Mouse (Mus musculus) intestine, embryonic 15.5 days (tissue): ENCODE measurements around the gene Btg4. TPM values are rescaled to one million over a fixed set of nuclear protein-coding genes. Genes with fewer than 3 reads are reported as not detected.

Experiments used
- ATAC-seq: fragments of 200-750 bp; cut with Nextera tagmentation; 2 replicates; pipeline ENCODE4 v1.8.0; 2017; ENCODE audit warnings: moderate TSS enrichment, moderate library complexity
- H3K27ac ChIP-seq: fragments of 300-500 bp; sonication (generic); 2 replicates; pipeline ENCODE4 v1.5.1; 2015; ENCODE audit warnings: mild to moderate bottlenecking, inconsistent platforms
- H3K27me3 ChIP-seq: fragments of 300-500 bp; sonication (generic); replicated peaks from 2 replicates; pipeline ENCODE4 v1.6.1; 2015; ENCODE audit warnings: inconsistent platforms
- H3K36me3 ChIP-seq: fragments of 300-500 bp; sonication (generic); 2 replicates; pipeline ENCODE4 v1.6.1; 2015; ENCODE audit warnings: inconsistent platforms
- H3K4me1 ChIP-seq: fragments of 300-500 bp; sonication (generic); replicated peaks from 2 replicates; pipeline ENCODE4 v1.6.1; 2015; ENCODE audit warnings: inconsistent platforms
- H3K4me2 ChIP-seq: fragments of 300-500 bp; sonication (generic); replicated peaks from 2 replicates; pipeline ENCODE4 v1.6.1; 2015; ENCODE audit warnings: mild to moderate bottlenecking, inconsistent platforms
- H3K4me3 ChIP-seq: fragments of 300-500 bp; sonication (generic); replicated peaks from 2 replicates; pipeline ENCODE4 v1.5.1; 2015; ENCODE audit warnings: inconsistent platforms
- H3K9ac ChIP-seq: fragments of 300-500 bp; sonication (generic); 2 replicates; pipeline ENCODE4 v1.6.1; 2015; ENCODE audit warnings: inconsistent platforms
- H3K9me3 ChIP-seq: fragments of 300-500 bp; sonication (generic); 2 replicates; pipeline ENCODE4 v1.6.1; 2016; ENCODE audit warnings: inconsistent platforms
- WGBS: fragments of 180-500 bp; shearing (Covaris S2); methylation state at CpG from one replicate; pipeline ENCODE4 v1.1.7; 2015; 5-methylcytosine and 5-hydroxymethylcytosine counted together
- polyA plus RNA-seq: library from polyadenylated mRNA; unstranded; fragments of >200 nt; fragmentation: Nextera tagmentation; extraction: Ambion mirVana; gene quantifications from 2 replicates; pipeline ENCODE4 v1.2.1, GENCODE M21; 2015

The Btg4 gene
- not detected in 2 replicates for polyA plus RNA-seq

GRCm38 (mm10) chr9:51060601-51061000 is at the start of gene Btg4:
Gene Btg4, plus strand, starts transcription at chr9:51060901.
- Histone ChIP-seq H3K27me3 (no peaks in the 10 kb centered on the region), H3K4me1 (no peaks in the 10 kb centered on the region), H3K4me2 (no peak within 1 kb of the TSS), H3K9ac (no peak within 1 kb of the TSS), H3K4me3 (no peak within 1 kb of the TSS), H3K9me3 (no peaks in the 10 kb centered on the region), H3K27ac (no peak within 1 kb of the TSS), H3K36me3 (no peaks in the 10 kb centered on the region)
- WGBS, result 90% methylated on average over 2 of the region's 2 CpGs
- no peak for ATAC-seq

- Histone ChIP-seq H3K4me2 (no peak overlapping the region), H3K4me3 (no peak overlapping the region), H3K9ac (no peak overlapping the region), H3K9me3 (no peaks in the 10 kb centered on the region), H3K27ac (no peak overlapping the region), H3K27me3 (no peaks in the 10 kb centered on the region), H3K36me3 (no peaks in the 10 kb centered on the region), H3K4me1 (no peaks in the 10 kb centered on the region)
- ATAC-seq, result no peak
- WGBS, result 92% methylated on average over 1 of the region's 1 CpGs
These were observed 47.1 kb upstream of the Btg4 start for GRCm38 (mm10) chr9:51013644-51014043.

GRCm38 (mm10) chr9:51015732-51016131 is 45.0 kb upstream of the Btg4 start:
- Histone ChIP-seq H3K4me2 (no peak overlapping the region), H3K36me3 (no peaks in the 10 kb centered on the region), H3K9me3 (no peaks in the 10 kb centered on the region), H3K9ac (no peak overlapping the region), H3K4me3 (no peak overlapping the region), H3K4me1 (no peaks in the 10 kb centered on the region), H3K27ac (no peak overlapping the region), H3K27me3 (no peaks in the 10 kb centered on the region)
- ATAC-seq, result peak; percentile 45; the same call in 1 of the 2 replicates
- 32% methylated on average over 4 of the region's 4 CpGs for WGBS

GRCm38 (mm10) chr9:51019670-51020069 is 41.0 kb upstream of the Btg4 start:
- no peak overlapping the region for H3K4me3 ChIP-seq
- no peaks in the 10 kb centered on the region for H3K4me1 ChIP-seq
- no peak overlapping the region for H3K27ac ChIP-seq
- no peaks in the 10 kb centered on the region for H3K27me3 ChIP-seq
- no peaks in the 10 kb centered on the region for H3K9me3 ChIP-seq
- no peak overlapping the region for H3K4me2 ChIP-seq
- WGBS, result 75% methylated on average over 7 of the region's 7 CpGs
- no peak for ATAC-seq
- no peaks in the 10 kb centered on the region for H3K36me3 ChIP-seq
- H3K9ac ChIP-seq, result no peak overlapping the region

- 66% methylated on average over 3 of the region's 3 CpGs for WGBS
- H3K27me3 ChIP-seq, result no peaks in the 10 kb centered on the region
- ATAC-seq, result no peak
These were observed 40.4 kb upstream of the Btg4 start for GRCm38 (mm10) chr9:51020351-51020750.

GRCm38 (mm10) chr9:51021123-51021795 is 39.4 kb upstream of the Btg4 start:
- WGBS, result 79% methylated on average over 4 of the region's 4 CpGs

More at GRCm38 (mm10) chr9:51020351-51020750, 40.4 kb upstream of the Btg4 start:
- Histone ChIP-seq H3K4me1 (no peaks in the 10 kb centered on the region), H3K4me3 (no peak overlapping the region), H3K36me3 (no peaks in the 10 kb centered on the region), H3K27ac (no peak overlapping the region), H3K4me2 (no peak overlapping the region), H3K9me3 (no peaks in the 10 kb centered on the region), H3K9ac (no peak overlapping the region)

GRCm38 (mm10) chr9:51026952-51027351 is 33.7 kb upstream of the Btg4 start:
- H3K9me3 ChIP-seq, result no peaks in the 10 kb centered on the region
- H3K36me3 ChIP-seq, result no peaks in the 10 kb centered on the region
- WGBS, result 88% methylated on average over 1 of the region's 1 CpGs
- no peaks in the 10 kb centered on the region for H3K27me3 ChIP-seq
- no peak overlapping the region for H3K4me3 ChIP-seq
- ATAC-seq, result no peak
- H3K27ac ChIP-seq, result no peak overlapping the region
- no peak overlapping the region for H3K4me2 ChIP-seq
- H3K9ac ChIP-seq, result no peak overlapping the region
- H3K4me1 ChIP-seq, result no peaks in the 10 kb centered on the region

More at GRCm38 (mm10) chr9:51021123-51021795, 39.4 kb upstream of the Btg4 start:
- H3K27ac ChIP-seq, result no peak overlapping the region
- H3K4me1 ChIP-seq, result no peaks in the 10 kb centered on the region
- H3K27me3 ChIP-seq, result no peaks in the 10 kb centered on the region
- ATAC-seq, result no peak
- H3K9ac ChIP-seq, result no peak overlapping the region
- H3K9me3 ChIP-seq, result no peaks in the 10 kb centered on the region
- H3K4me2 ChIP-seq, result no peak overlapping the region
- no peaks in the 10 kb centered on the region for H3K36me3 ChIP-seq
- no peak overlapping the region for H3K4me3 ChIP-seq

GRCm38 (mm10) chr9:51030147-51030546 is 30.6 kb upstream of the Btg4 start:
- H3K9me3 ChIP-seq, result no peaks in the 10 kb centered on the region
- WGBS, result 26% methylated on average over 1 of the region's 1 CpGs
- no peaks in the 10 kb centered on the region for H3K4me1 ChIP-seq
- no peak overlapping the region for H3K4me2 ChIP-seq
- ATAC-seq, result no peak
- H3K27ac ChIP-seq, result no peak overlapping the region
- no peak overlapping the region for H3K9ac ChIP-seq
- H3K36me3 ChIP-seq, result no peaks in the 10 kb centered on the region
- no peaks in the 10 kb centered on the region for H3K27me3 ChIP-seq
- H3K4me3 ChIP-seq, result no peak overlapping the region

GRCm38 (mm10) chr9:51031603-51032002 is 29.1 kb upstream of the Btg4 start:
- Histone ChIP-seq H3K4me1 (no peaks in the 10 kb centered on the region), H3K9me3 (no peaks in the 10 kb centered on the region), H3K4me3 (no peak overlapping the region), H3K27me3 (no peaks in the 10 kb centered on the region), H3K27ac (no peak overlapping the region), H3K9ac (no peak overlapping the region), H3K4me2 (no peak overlapping the region), H3K36me3 (no peaks in the 10 kb centered on the region)
- WGBS, result 53% methylated on average over 6 of the region's 6 CpGs
- no peak for ATAC-seq

- Histone ChIP-seq H3K27ac (no peak overlapping the region), H3K4me2 (no peak overlapping the region), H3K36me3 (no peaks in the 10 kb centered on the region), H3K4me3 (no peak overlapping the region), H3K27me3 (no peaks in the 10 kb centered on the region), H3K9ac (no peak overlapping the region), H3K4me1 (no peaks in the 10 kb centered on the region), H3K9me3 (no peaks in the 10 kb centered on the region)
- 74% methylated on average over 8 of the region's 8 CpGs for WGBS
- no peak for ATAC-seq
These were observed 28.4 kb upstream of the Btg4 start for GRCm38 (mm10) chr9:51032291-51032690.

GRCm38 (mm10) chr9:51032785-51033529 is 27.7 kb upstream of the Btg4 start:
- Histone ChIP-seq H3K36me3 (no peaks in the 10 kb centered on the region), H3K4me2 (no peak overlapping the region), H3K9ac (no peak overlapping the region), H3K9me3 (no peaks in the 10 kb centered on the region), H3K4me3 (no peak overlapping the region), H3K27me3 (no peaks in the 10 kb centered on the region), H3K27ac (no peak overlapping the region), H3K4me1 (no peaks in the 10 kb centered on the region)
- 73% methylated on average over 3 of the region's 3 CpGs for WGBS
- no peak for ATAC-seq

GRCm38 (mm10) chr9:51041491-51041980 is 19.2 kb upstream of the Btg4 start:
- H3K4me3 ChIP-seq, result no peak overlapping the region
- H3K4me2 ChIP-seq, result no peak overlapping the region
- no peak overlapping the region for H3K27ac ChIP-seq
- H3K9ac ChIP-seq, result no peak overlapping the region
- 78% methylated on average over 7 of the region's 7 CpGs for WGBS
- H3K9me3 ChIP-seq, result no peaks in the 10 kb centered on the region
- H3K27me3 ChIP-seq, result no peaks in the 10 kb centered on the region
- ATAC-seq, result no peak; the same call in 1 of the 2 replicates
- H3K36me3 ChIP-seq, result no peaks in the 10 kb centered on the region
- no peaks in the 10 kb centered on the region for H3K4me1 ChIP-seq
